Mouse (Mus musculus) gastrocnemius, postnatal 4 days (tissue): Measurements from ENCODE around the gene Mtmr3. TPM values are rescaled to one million over a fixed set of nuclear protein-coding genes. Genes with fewer than 3 reads are reported as not detected.

ENCODE experiments used
- DNase-seq, 2 experiments: peaks; one replicate each; pipeline ENCODE4 v3.0.0; 2021 to 2022; ENCODE audit warnings: low spot score in 2 of 2, mixed read lengths in 2 of 2
- long read RNA-seq, 2 experiments: library from polyadenylated mRNA; stranded (forward); transcript quantifications; one replicate each; pipeline ENCODE4 v2.0.0; 2021
- total RNA-seq, 2 experiments: library from RNA; stranded (reverse); gene quantifications; 2 replicates each; pipeline ENCODE4 v1.2.3; 2021

Gene Mtmr3
- total RNA-seq: 10 to 100 TPM; 62.9 to 68.7 TPM
- long read RNA-seq, experiment 1, full-length matches to known transcripts: 8 of 54 reads
- long read RNA-seq, experiment 1, partial matches to known transcripts: 12 of 54 reads
- long read RNA-seq, experiment 1, other reads (novel, unspliced or antisense): 34 of 54 reads
- long read RNA-seq, experiment 2, full-length matches to known transcripts: 15 of 93 reads
- long read RNA-seq, experiment 2, partial matches to known transcripts: 20 of 93 reads
- long read RNA-seq, experiment 2, other reads (novel, unspliced or antisense): 58 of 93 reads

GRCm38 (mm10) chr11:4594608-4595500 is at the start of gene Mtmr3:
Gene Mtmr3, minus strand, starts transcription at chr11:4594863.
- peak; percentile 95 to 97 for DNase-seq

- DNase-seq: no peak
These were observed 49.1 kb upstream of the Mtmr3 start for GRCm38 (mm10) chr11:4643722-4644121.

- no peak for DNase-seq
These were observed 46.5 kb upstream of the Mtmr3 start for GRCm38 (mm10) chr11:4641185-4641584.

GRCm38 (mm10) chr11:4638261-4638660 is 43.6 kb upstream of the Mtmr3 start:
- DNase-seq: no peak

GRCm38 (mm10) chr11:4637534-4638234 is 43.0 kb upstream of the Mtmr3 start, which contains the start of gene Ascc2:
Gene Ascc2, plus strand, starts transcription at chr11:4637747.
- peak; percentile 96 to 97 for DNase-seq

- no peak for DNase-seq
These were observed 42.2 kb upstream of the Mtmr3 start for GRCm38 (mm10) chr11:4636782-4637342.

GRCm38 (mm10) chr11:4634395-4634794 is 39.7 kb upstream of the Mtmr3 start:
- DNase-seq: no peak

- DNase-seq: no peak
These were observed 38.8 kb upstream of the Mtmr3 start for GRCm38 (mm10) chr11:4633420-4633819.

- DNase-seq: no peak
These were observed 35.2 kb upstream of the Mtmr3 start for GRCm38 (mm10) chr11:4629861-4630280.

GRCm38 (mm10) chr11:4627636-4628035 is 33.0 kb upstream of the Mtmr3 start:
- no peak for DNase-seq

- DNase-seq: no peak
These were observed 31.3 kb upstream of the Mtmr3 start for GRCm38 (mm10) chr11:4625931-4626330.

GRCm38 (mm10) chr11:4622997-4623396 is 28.3 kb upstream of the Mtmr3 start:
- DNase-seq: no peak

GRCm38 (mm10) chr11:4622442-4622986 is 27.9 kb upstream of the Mtmr3 start:
- DNase-seq: no peak

GRCm38 (mm10) chr11:4621866-4622265 is 27.2 kb upstream of the Mtmr3 start:
- DNase-seq: no peak

GRCm38 (mm10) chr11:4620501-4621108 is 25.9 kb upstream of the Mtmr3 start:
- peak in 1 of 2 experiments; percentile 48 for DNase-seq

- DNase-seq: no peak
These were observed 25.4 kb upstream of the Mtmr3 start, which contains the start of gene Gm11032 for GRCm38 (mm10) chr11:4620017-4620485. Gene Gm11032, plus strand, starts transcription at chr11:4620067.

GRCm38 (mm10) chr11:4611904-4612303 is 17.2 kb upstream of the Mtmr3 start:
- DNase-seq: no peak

GRCm38 (mm10) chr11:4606541-4606940 is 11.9 kb upstream of the Mtmr3 start:
- no peak for DNase-seq

- DNase-seq: no peak
These were observed 10.8 kb upstream of the Mtmr3 start for GRCm38 (mm10) chr11:4605414-4605813.

- DNase-seq: no peak
These were observed 9.8 kb upstream of the Mtmr3 start for GRCm38 (mm10) chr11:4604441-4604840.
